Mouse (Mus musculus) megakaryocyte, embryonic 14.5 days (primary cell): ENCODE measurements around the gene Armc3.

Experiments used
- FLI1 ChIP-seq: IDR thresholded peaks from 2 replicates; pipeline ENCODE4 v1.6.1; 2012; ENCODE audit warnings: low read length, inconsistent platforms, mixed read lengths
- GATA1 ChIP-seq: IDR thresholded peaks from 3 replicates; pipeline ENCODE4 v1.6.1; 2012; ENCODE audit warnings: mixed read lengths, low read length, inconsistent platforms, borderline replicate concordance

DNA sequence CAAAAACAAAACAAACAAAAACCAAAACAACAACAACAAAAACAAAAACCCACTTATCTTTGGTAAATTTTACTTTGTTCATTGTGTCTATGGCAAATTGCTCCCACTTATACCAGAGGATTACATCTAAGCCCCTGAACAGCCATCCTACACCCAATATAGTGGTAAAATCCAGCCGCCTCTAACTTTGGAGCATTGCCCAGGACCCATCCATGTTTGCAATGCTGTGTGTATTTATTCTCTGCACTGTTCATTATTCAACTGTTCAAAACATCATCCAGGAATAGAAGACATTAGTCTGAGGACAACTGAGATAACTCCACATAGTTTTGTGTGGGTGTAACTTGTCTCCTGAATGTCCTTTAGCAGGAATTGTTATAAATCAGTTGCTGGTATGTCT lies 1.0 kb downstream of the Armc3 start:
- TF ChIP-seq GATA1 (no peak), FLI1 (no peak)
